Mouse (Mus musculus): ENCODE results near the gene Ehd1.

Ehd1 gene

GRCm38 (mm10) chr19:6260946-6261345, 15.6 kb upstream of the Ehd1 start:
- no peak for DNase-seq (ENCODE audit: low spot score)

- no peak for DNase-seq (ENCODE audit: low spot score)
Observed at GRCm38 (mm10) chr19:6261379-6261778, 15.1 kb upstream of the Ehd1 start.

- DNase-seq (ENCODE audit: low spot score) = no peak
Observed at GRCm38 (mm10) chr19:6262222-6262621, 14.3 kb upstream of the Ehd1 start.

GRCm38 (mm10) chr19:6262839-6263433, 13.6 kb upstream of the Ehd1 start:
- no peak for DNase-seq (ENCODE audit: low spot score)

- DNase-seq (ENCODE audit: low spot score) = no peak
Observed at GRCm38 (mm10) chr19:6264200-6264599, 12.3 kb upstream of the Ehd1 start.

- no peak for DNase-seq (ENCODE audit: low spot score)
Observed at GRCm38 (mm10) chr19:6264945-6265344, 11.6 kb upstream of the Ehd1 start.

GRCm38 (mm10) chr19:6265727-6266182, 10.8 kb upstream of the Ehd1 start:
- DNase-seq (ENCODE audit: low spot score) = no peak

- DNase-seq (ENCODE audit: low spot score) = no peak
Observed at GRCm38 (mm10) chr19:6267306-6268169, 9.0 kb upstream of the Ehd1 start.

GRCm38 (mm10) chr19:6268170-6268528, 8.4 kb upstream of the Ehd1 start:
- peak; percentile 67 for DNase-seq (ENCODE audit: low spot score)

GRCm38 (mm10) chr19:6268670-6269132, 7.8 kb upstream of the Ehd1 start:
- no peak for DNase-seq (ENCODE audit: low spot score)

- DNase-seq (ENCODE audit: low spot score) = no peak
Observed at GRCm38 (mm10) chr19:6269798-6270475, 6.6 kb upstream of the Ehd1 start.

GRCm38 (mm10) chr19:6270661-6271060, 5.9 kb upstream of the Ehd1 start:
- no peak for DNase-seq (ENCODE audit: low spot score)

GRCm38 (mm10) chr19:6271206-6271605, 5.3 kb upstream of the Ehd1 start:
- DNase-seq (ENCODE audit: low spot score) = no peak

- no peak for DNase-seq (ENCODE audit: low spot score)
Observed at GRCm38 (mm10) chr19:6272053-6272452, 4.5 kb upstream of the Ehd1 start.

GRCm38 (mm10) chr19:6272738-6273137, 3.8 kb upstream of the Ehd1 start:
- no peak for DNase-seq (ENCODE audit: low spot score)

GRCm38 (mm10) chr19:6273592-6273991, 2.9 kb upstream of the Ehd1 start:
- DNase-seq (ENCODE audit: low spot score) = no peak

- DNase-seq (ENCODE audit: low spot score) = no peak
Observed at GRCm38 (mm10) chr19:6273998-6274608, 2.4 kb upstream of the Ehd1 start.

GRCm38 (mm10) chr19:6275740-6276389, 660 bp upstream of the Ehd1 start:
- no peak for DNase-seq (ENCODE audit: low spot score)

- DNase-seq (ENCODE audit: low spot score) = peak; percentile 55
Observed at GRCm38 (mm10) chr19:6277661-6278438, 1.3 kb downstream of the Ehd1 start.

- DNase-seq (ENCODE audit: low spot score) = no peak
Observed at GRCm38 (mm10) chr19:6278439-6279073, 2.0 kb downstream of the Ehd1 start.
